Mouse (Mus musculus) cerebellum, adult (tissue): Measurements from ENCODE around the gene Minpp1.

Source experiments
- ATAC-seq: cut with Nextera tagmentation; 2 replicates; pipeline ENCODE4 v1.9.2; 2017; ENCODE audit warnings: mild to moderate bottlenecking, moderate library complexity, mixed read lengths; ENCODE audit not compliant: insufficient number of reproducible peaks, low FRiP score, low TSS enrichment

The Minpp1 gene

DNA sequence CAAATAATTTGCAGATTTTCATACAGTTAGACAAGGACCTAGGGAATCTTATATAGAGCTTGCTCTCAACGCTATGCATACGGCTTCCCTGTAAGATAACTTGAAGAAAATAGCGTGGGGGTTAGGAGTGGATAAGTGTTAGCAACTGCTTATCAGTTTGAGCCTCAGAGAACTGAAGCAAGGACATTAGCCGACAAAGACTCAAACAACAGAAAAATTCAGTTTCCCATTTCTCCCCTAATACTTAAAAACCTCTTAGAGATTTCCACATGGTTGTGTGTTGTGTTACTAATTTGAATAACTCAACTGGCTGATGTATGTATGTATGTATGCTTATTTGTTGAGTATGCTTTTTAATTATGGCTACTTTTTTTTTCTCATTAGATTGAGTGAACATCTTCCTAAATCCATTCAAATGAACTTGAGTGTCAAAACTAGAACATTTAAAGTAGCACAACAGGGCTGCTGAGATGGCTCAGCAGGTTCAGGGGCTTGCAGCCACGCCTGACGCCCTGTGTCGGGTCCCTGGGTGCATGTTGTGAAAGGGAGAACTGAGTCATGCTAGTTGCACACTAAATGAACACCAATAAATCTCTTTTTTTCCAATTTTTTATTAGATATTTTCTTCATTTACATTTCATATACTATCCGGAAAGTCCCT is 2.2 kb downstream of the Minpp1 start:
- ATAC-seq, result no peak

DNA sequence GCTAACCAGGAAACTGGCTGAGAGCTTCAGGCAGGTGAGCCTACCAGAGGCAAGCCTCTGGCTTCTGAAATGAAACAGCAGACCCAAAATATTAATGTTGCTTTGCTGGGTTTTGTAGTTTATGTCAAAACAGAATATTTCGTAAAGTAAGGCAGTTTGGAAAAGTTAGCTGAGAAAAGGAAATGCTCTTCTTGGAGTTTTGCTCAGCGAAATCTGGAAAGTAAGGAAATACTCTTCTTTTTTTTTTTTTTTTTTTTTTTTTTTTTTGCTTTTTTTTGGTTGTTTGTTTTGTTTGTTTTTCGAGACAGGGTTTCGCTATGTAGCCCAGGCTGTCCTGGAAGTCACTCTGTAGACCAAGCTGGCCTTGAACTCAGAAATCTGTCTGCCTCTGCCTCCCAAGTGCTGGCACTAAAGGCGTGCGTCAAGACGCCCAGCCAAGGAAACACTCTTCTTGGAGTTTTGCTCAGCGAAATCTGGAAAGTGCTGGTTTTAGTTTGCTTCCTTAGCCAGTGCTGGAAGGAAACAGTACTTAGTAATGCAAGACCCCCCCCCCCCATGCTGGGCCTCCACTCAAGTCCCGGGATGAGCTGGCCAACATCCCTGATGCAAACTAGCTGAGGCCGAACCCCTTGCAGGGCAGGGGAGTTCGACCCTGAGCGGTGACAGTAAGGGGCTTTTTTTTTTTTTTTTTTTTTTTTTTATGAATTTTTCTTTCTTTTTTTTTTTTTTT is 3.8 kb downstream of the Minpp1 start:
- ATAC-seq, result no peak

DNA sequence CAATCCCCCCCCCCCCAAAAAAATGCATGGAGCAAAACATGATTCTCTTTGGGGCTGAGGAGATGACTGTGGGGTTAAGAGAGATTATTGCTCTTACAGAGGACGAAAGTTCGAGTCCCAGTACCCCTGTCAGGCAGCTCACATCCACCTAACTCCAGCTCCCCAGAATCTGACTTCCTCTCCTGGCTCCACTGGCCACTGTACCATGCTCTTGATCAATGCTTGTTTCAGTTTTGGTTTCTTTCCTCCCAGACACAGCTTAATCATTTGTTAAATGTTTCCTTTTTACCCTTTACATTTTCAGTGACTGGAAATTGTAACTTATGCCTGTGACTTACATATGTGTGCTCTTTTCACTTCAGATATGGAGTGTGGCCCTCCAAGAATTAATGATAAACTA is 5.4 kb downstream of the Minpp1 start:
- no peak for ATAC-seq

DNA sequence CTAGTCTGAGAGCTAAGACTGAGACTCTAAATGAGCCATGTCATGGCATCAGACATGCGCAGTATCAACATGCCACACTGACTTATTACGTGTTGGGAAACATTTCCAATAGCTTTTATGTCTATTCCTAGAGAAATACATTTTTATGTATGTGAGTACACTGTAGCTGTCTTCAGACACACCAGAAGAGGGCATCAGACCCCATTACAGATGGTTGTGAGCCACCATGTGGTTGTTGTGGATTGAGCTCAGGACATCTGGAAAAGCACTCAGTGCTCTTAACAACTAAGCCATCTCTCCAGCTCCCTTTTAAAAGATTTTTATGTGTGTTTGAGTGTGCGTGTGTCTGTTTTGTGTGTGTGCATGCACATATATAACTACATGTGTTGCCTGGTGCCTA is 6.8 kb downstream of the Minpp1 start:
- ATAC-seq, result no peak

DNA sequence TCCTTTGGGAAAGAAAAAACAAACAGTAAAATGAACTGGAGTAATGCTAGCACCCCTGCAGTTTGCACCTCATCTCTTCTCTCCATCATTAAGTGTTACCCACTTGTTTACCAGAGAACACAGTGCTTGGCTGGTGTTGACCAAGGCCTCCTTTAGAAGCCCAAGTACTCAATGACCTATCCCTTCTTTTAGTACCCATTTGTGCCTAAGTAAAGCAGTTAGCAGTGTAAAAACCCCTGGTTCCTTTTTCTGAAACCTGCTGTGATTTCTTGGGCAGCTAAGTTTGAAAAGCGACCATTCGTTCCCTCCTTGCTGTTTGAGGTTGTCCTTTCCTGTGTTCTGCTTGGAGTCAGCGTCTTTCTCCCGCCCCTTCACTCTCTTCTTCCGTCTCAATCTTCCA is 7.4 kb downstream of the Minpp1 start:
- no peak for ATAC-seq

DNA sequence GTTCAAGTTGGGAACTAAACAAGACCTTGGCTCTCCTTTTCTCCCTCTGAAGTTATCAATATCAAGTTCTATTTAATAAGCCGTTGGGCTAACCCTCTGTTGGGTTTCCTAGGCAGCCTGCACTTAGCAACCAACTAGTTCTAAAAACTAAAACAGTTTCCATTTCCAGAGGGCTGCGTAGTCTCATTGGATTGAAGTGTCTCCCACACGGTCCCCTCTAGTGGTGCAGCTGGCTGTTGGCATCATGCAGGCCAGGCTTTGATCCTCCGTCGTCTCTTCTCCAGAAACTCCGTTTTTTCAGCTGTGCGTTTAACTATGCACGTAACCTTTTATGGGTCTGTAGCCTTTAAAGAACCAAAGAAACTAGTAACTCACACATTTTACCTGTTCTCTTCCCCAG is 7.9 kb downstream of the Minpp1 start:
- no peak for ATAC-seq

DNA sequence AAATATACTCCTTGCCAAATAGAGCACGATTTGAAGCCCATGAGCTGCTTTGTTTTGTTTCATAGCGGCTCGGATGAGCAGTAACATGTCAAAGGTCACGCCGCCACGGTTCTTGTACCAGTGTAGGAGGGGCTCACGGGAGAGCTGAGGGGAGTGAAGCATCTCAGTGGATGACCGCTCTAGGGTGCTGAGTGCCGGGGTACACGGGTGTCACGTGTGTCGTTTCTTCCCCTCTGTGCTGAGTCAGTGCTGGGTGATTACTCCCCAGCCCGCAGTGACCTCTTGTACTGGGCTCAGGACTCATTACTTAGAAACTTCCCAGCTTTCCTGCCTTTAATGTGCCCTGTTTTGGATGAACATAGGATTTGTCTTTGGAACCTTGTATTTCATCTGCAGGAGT is 9.0 kb downstream of the Minpp1 start:
- no peak for ATAC-seq

DNA sequence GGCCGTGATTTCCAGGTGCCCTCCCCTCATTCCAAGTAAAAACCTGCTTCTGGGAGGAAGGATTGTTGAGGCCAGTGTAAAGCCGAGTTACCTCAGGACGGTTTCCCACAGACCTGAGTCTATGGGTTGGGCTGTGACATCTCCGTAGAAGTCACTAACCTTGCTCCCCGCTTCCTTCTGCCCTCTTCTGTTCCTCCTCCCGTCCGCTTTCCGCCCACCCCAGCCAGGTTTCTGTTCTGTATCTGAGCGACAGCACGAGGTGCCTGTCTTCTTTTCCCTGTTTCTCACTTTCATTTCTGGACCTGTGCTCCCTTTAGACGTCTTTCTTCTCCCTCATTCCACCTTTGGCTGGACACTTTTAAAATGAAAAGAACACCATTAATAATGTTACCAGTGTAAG is 9.5 kb downstream of the Minpp1 start:
- ATAC-seq, result no peak

DNA sequence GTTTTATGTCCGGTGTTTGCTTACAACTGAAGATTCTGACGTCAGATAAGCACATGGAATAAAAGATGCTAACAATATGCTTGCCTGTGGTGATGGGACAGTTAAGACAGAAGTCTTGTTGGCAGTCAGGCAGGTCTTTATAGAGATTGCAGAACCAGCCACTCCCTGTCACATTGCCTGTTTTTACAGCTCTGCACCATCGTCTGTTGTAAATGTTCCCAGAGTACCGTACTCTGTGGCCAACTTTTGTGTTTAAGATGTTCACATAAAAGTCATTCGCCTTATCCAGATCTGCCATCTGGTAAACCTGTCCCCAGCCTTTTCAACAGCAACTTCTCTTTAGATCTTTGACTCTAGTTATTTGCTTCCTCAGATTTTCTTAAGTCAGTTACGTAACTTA is 11.8 kb downstream of the Minpp1 start:
- ATAC-seq, result no peak

DNA sequence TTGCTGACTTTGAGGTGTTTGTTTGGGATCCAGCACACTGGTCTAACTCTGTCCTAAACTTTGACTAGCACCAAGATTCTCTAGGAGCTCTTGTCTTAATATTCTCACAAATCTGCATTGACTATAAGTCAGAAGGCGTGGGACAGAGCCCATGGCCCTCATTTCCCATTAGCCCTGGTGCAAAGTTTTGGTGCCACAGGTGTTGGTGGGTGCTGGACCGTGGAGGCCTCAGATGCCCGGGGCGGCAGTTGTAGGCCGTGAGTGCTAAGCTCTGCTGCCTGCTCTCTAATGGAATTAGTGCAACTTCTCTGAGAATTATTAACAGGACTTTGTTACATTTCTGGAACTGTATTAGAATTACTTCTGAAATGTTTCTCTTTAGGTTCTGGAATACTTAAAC is 12.4 kb downstream of the Minpp1 start:
- no peak for ATAC-seq

DNA sequence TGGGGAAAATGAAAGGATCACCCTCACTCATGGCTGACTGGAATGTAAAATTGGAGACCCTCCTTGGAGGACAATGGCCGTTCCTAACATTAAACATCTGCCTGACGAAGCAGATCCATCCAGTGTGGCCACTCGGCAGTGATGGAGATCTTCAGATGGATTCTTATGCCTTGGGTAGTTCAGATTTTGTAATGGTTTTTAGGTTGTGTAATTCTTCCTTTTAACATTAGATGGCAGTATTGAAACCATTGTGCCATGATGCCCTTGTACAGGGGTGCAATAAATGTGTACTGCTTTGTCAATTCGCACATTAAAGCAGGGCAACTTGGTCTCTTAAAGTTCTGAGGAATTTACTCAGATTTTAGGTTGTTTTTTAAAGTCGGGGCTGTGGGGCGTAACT is 15.8 kb downstream of the Minpp1 start:
- peak; percentile 56 for ATAC-seq

DNA sequence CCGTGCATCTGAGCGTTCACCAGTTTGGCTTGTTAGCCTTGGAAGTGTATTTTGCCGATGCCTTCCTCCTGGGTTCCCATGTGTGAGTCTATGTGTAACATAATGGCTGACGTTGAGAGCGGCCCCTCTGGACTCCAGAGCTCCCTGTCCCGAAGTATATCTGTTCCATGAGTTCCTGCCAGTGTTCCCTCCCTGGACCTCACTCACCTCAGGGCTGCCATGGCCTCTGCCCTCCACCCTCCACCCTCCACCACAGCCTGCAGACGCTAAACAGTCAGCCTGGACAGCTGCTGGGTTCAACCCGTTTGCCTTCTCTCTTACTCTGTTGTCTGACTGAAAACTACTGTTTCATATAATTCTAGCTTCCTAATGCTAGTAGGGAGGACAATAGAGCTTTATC is 20.5 kb downstream of the Minpp1 start:
- ATAC-seq, result no peak

DNA sequence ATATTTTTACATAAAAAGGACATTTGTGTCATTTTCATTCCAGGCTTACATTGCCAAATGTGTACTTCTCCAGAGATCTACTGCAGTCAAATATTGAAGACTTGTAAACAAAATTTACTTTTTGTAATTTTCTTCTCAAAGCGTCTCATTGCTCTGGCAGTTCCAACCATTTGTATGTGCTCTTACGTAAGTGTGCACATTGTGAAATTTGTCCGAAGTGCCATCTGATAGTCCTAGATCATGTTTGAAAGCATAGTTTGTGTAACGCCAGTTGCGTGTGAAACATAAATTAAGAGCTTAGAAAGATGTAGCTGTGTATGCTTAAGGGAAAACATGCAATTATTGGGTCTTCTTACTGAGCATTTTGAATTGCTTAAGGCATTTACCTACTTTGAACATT is 20.9 kb downstream of the Minpp1 start:
- ATAC-seq, result no peak

DNA sequence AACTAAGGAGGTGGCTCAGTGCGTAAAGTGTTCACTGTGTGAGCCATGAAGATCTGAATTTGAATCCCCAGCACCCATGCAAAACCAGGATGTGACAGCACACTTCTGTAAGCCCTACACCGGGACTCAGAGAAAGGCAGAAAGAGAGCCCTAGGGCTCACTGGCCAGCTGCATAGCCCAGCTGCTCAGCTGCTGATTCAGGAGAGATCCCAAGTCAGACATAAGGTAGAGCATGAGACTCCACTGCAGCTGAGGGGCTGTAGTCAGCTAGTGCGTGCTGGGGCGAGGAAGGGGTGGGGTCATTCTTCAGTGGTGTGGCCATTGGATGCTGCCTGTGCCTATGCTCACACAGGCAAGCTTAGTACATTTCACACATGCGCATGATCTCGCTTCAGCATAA is 21.5 kb downstream of the Minpp1 start:
- no peak for ATAC-seq

DNA sequence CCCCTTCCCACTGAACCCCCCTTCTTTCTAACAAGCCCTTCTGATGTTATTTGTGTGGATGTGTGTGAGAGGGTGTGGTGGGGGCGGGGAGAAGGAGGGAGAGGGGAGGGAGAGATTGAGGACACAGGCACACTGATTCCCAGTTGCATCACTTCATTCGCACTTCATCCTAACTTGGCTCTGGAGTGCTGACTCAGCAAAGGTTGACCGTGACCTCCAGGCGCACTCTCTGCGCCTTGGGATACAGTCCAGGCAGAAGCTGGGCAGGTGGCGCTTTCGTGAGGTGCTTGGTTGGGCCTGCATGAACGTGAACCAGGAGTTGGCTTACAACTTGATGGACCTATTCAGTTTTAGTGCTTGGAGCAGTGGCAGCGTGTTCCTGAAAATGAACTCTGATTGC is 22.0 kb downstream of the Minpp1 start:
- no peak for ATAC-seq

DNA sequence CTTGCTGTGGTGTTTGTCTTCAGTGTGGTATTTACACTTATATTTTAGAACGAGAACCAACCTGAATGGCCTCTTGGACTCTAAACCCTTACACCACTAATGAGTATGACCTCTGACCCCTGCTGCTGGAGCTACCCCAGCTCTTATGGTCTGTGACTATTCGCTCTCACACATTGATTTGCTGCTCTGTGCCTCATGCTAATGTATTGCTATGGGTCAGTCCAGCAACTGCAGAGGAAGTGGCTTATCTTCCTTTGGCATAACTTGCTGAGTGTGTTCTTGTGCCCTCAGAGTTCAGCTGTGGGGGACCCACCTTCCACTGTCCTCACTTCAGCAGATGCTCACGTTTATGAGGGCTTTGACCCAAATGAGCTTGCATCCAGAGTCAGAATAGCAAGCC is 24.7 kb downstream of the Minpp1 start:
- no peak for ATAC-seq

DNA sequence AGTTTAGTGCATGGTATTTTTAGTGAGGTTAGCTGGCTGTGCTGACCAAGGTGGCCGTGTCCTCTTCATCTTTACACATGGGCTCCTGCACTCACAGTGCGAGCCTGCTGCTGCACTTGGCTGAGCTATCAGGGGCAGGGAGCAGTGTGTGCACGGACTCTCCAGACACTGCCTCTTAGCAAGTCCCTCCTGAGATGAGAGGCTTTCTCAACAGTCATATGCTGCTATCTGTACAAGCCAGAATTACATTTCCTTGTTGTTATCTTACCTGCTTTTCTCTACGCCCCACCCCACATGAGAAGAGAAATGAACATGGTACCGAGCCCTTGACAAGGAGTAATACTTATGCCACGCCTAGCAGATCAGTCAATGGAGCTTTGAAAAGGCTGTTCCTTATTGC is 25.4 kb downstream of the Minpp1 start:
- ATAC-seq, result no peak

DNA sequence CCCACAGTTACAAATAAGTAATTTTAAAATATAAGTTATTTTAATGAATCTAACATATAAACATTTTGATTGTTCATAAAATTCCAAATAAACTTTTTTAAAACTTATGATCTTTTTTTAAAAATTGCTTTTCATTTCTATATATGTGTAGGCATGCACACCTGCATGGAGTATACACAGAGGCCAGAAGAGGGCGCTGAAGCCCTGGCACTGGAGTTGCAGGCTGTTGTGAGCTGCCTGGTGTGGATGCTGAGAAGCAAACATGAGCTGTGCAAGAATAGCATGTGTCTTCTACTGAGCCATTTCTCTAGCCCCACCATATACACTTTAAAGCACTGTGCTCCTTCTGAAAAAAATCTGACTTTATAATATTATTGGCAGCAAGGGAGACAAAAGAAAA is 26.9 kb downstream of the Minpp1 start:
- no peak for ATAC-seq

DNA sequence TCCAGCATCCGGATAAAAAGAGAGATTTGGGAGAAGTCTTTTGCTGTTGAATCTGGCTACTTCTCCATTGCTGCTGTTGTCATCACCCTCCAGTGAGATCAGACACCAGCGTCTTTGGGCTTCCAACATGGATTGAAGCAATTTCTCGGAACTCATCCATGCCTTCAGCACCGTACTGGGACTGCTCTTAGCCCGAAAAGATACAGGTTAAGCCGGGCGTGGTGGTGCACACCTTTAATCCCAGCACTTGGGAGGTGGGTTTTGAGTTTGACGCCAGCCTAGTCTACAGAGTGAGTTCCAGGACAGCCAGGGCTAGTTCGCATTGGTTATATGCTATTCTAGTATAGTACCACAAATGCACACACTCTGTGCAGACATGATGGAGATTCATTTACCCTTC is 31.0 kb downstream of the Minpp1 start:
- no peak for ATAC-seq

DNA sequence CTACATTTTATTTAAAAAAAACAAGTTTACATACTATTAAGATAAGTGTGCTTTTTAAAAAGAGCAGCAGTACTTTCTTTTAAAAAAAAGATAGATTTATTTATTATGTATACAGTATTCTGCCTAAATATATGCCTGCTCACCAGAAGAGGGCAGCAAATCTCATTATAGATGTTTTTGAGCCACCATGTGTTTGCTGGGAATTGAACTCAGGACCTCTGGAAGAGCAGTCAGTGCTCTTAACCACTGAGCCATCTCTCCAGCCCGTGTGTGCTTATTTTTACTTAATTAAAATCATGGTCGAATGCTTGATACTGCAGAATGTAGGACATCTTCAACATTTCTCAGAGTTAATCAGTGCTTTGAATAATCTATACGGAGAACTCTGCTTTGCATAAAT is 35.9 kb downstream of the Minpp1 start:
- no peak for ATAC-seq

DNA sequence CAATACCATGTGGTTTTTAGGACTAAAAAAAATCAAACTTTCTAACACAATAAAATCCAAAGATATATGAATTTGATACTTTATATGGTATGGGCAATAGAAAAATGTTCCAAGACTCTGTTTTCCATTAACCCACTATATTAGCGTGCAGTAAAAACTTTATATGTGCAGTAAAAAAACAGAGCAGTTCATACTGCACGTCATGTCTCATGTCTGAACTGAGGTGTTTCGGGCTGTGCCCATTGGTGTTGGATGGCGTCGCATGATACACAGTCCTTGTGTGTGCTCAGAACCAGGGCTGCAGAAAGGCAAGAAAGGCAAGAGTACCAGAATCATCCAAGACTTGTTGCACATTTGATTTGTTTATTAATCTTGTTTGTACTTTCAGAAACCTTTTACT is 36.7 kb downstream of the Minpp1 start:
- no peak for ATAC-seq

DNA sequence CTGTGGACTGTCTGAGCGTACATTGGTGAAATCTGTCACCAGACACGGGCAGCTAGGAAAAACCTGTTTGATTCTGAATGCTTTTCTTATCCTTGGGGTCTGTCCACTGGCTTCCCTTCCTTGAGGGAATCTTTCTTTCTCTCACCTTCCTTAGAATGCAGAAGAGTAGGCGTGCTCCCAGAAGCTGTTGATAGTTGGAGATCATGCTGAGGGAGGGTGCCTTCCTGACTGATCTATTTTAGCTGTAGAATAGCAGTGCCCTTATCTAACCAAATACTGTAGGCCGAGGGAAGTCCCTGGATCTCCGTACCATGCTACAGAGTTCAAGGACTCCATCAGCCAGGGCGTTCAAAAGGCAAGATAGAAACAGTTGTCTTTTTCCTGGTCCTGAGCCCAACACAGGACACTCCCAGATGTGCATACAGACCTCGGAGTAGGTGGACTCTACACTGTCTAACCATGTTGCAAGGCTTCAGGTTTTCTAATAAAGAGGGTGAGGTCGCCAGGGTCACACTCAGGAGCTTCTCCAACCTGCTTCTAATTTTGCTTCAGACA is 37.3 kb downstream of the Minpp1 start:
- no peak for ATAC-seq
